Mouse (Mus musculus): ENCODE data around the gene Paip2b.

DNA sequence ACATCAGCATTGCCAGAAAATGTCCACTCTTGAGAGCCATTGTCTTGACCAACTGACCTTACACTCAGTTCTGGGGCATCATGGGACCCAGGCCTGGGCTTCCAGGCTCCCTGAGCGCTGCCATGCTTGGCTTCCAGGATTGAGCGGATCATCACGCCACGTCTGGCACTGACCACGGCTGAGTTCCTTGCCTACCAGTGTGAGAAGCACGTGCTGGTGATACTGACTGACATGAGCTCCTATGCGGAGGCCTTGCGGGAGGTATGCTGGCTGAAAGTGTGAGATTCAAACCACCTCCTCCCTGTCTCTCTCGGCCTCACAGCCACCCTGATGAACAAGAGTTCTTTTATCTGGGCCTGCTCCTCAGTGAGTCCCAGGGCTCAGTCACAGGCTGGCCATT is 75.5 kb downstream of the Paip2b start:
- TF ChIP-seq POLR2A (IDR thresholded peaks at IDR 0.05; ENCODE audit: low read depth, low read length), result no peak
- no peak for TF ChIP-seq USF2 (conservative IDR thresholded peaks at IDR 0.05; ENCODE audit: low read depth, low read length)
- TF ChIP-seq CTCF (conservative IDR thresholded peaks at IDR 0.05 in 1 of 2, IDR thresholded peaks at IDR 0.05 in 1 of 2; ENCODE audit: low read depth in 2 of 2, low read length in 2 of 2), result no peak
- no peak for TF ChIP-seq USF1 (IDR thresholded peaks at IDR 0.05; ENCODE audit: low read depth, low read length)
- no peak for TF ChIP-seq IRF4 (IDR thresholded peaks at IDR 0.05; ENCODE audit: low read depth, low read length)
- no peak for TF ChIP-seq TBP (conservative IDR thresholded peaks at IDR 0.05; ENCODE audit: low read depth, low read length)
